Mouse (Mus musculus): ENCODE measurements around the gene Orm3. TPM values are rescaled to one million over a fixed set of nuclear protein-coding genes. Genes with fewer than 3 reads are reported as not detected.

Orm3 gene
- polyA plus RNA-seq, 1 experiment from 2014 or later, result not detected

GRCm38 (mm10) chr4:63397981-63398537 is 42.1 kb downstream of the Orm3 start:
- DNase-seq (no peak), ATAC-seq (no peak)
- Histone ChIP-seq H3K9me3 (ENCODE audit: low read length) (no peaks in the 10 kb centered on the region), H3K9ac (replicated peaks) (no peak overlapping the region), H3K27ac (ENCODE audit: low read depth) (0 out of 2 replicates have a peak overlapping the region, but pooled peaks have one; percentile 92), H3K4me3 (ENCODE audit: low read depth, low read length) (0 out of 2 replicates have a peak overlapping the region, but pooled peaks have one; percentile 15), H3K4me2 (ENCODE audit: low read depth, low read length) (peak overlapping the region; percentile 60; the same call in 1 of the 2 replicates), H3K27me3 (ENCODE audit: insufficient read depth, low read length) (no peaks in the 10 kb centered on the region), H3K4me1 (ENCODE audit: insufficient read depth) (peaks cover 34% of the 10 kb centered on the region), H3K36me3 (replicated peaks; ENCODE audit: insufficient read depth, low read length) (peaks cover 18% of the 10 kb centered on the region)
- WGBS (ENCODE audit: insufficient replicate concordance), result 85% methylated on average over 10 of the region's 10 CpGs
- no peak for TF ChIP-seq CTCF (IDR thresholded peaks at IDR 0.05; ENCODE audit: low read depth)
- no peak for TF ChIP-seq EP300 (IDR thresholded peaks at IDR 0.05; ENCODE audit: low read depth)

GRCm38 (mm10) chr4:63398854-63399609 is 43.1 kb downstream of the Orm3 start:
- peak overlapping the region; percentile 60 for H3K4me2 ChIP-seq (ENCODE audit: low read depth, low read length)
- DNase-seq (peak; percentile 66), ATAC-seq (peak; percentile 47)
- WGBS (ENCODE audit: insufficient replicate concordance), result 36% methylated on average over 11 of the region's 11 CpGs
- no peaks in the 10 kb centered on the region for H3K9me3 ChIP-seq (ENCODE audit: low read length)
- H3K9ac ChIP-seq (replicated peaks), result peak overlapping the region; percentile 48
- peaks cover 43% of the 10 kb centered on the region for H3K4me1 ChIP-seq (ENCODE audit: insufficient read depth)
- H3K36me3 ChIP-seq (replicated peaks; ENCODE audit: insufficient read depth, low read length), result peaks cover 18% of the 10 kb centered on the region
- no peak for TF ChIP-seq EP300 (IDR thresholded peaks at IDR 0.05; ENCODE audit: low read depth)
- TF ChIP-seq CTCF (IDR thresholded peaks at IDR 0.05; ENCODE audit: low read depth), result no peak
- H3K27me3 ChIP-seq (ENCODE audit: insufficient read depth, low read length), result no peaks in the 10 kb centered on the region
- H3K27ac ChIP-seq (ENCODE audit: low read depth), result peak overlapping the region; percentile 92
- H3K4me3 ChIP-seq (ENCODE audit: low read depth, low read length), result peak overlapping the region; percentile 52

GRCm38 (mm10) chr4:63399691-63400270 is 43.8 kb downstream of the Orm3 start:
- H3K27ac ChIP-seq (ENCODE audit: low read depth), result peak overlapping the region; percentile 92
- peaks cover 51% of the 10 kb centered on the region for H3K4me1 ChIP-seq (ENCODE audit: insufficient read depth)

GRCm38 (mm10) chr4:63400541-63401306 is 44.8 kb downstream of the Orm3 start:
- no peaks in the 10 kb centered on the region for H3K27me3 ChIP-seq (ENCODE audit: insufficient read depth, low read length)
- WGBS (ENCODE audit: insufficient replicate concordance), result 46% methylated on average over 17 of the region's 18 CpGs
- H3K36me3 ChIP-seq (replicated peaks; ENCODE audit: insufficient read depth, low read length), result peaks cover 14% of the 10 kb centered on the region
- H3K27ac ChIP-seq (ENCODE audit: low read depth), result peak overlapping the region; percentile 92
- no peaks in the 10 kb centered on the region for H3K9me3 ChIP-seq (ENCODE audit: low read length)
- peak overlapping the region; percentile 60 for H3K4me2 ChIP-seq (ENCODE audit: low read depth, low read length)
- peak overlapping the region; percentile 52 for H3K4me3 ChIP-seq (ENCODE audit: low read depth, low read length)
- H3K4me1 ChIP-seq (ENCODE audit: insufficient read depth), result peaks cover 60% of the 10 kb centered on the region
- DNase-seq, result no peak
- H3K9ac ChIP-seq (replicated peaks), result peak overlapping the region; percentile 26; the same call in 1 of the 2 replicates
- TF ChIP-seq EP300 (IDR thresholded peaks at IDR 0.05; ENCODE audit: low read depth) (no peak), CTCF (IDR thresholded peaks at IDR 0.05; ENCODE audit: low read depth) (no peak)
- ATAC-seq, result 0 out of 2 replicates have a peak, but pooled peaks have one; percentile 4

More at GRCm38 (mm10) chr4:63399691-63400270, 43.8 kb downstream of the Orm3 start:
- Histone ChIP-seq H3K4me3 (ENCODE audit: low read depth, low read length) (peak overlapping the region; percentile 52), H3K4me2 (ENCODE audit: low read depth, low read length) (peak overlapping the region; percentile 60), H3K36me3 (replicated peaks; ENCODE audit: insufficient read depth, low read length) (peaks cover 16% of the 10 kb centered on the region), H3K9ac (replicated peaks) (peak overlapping the region; percentile 48), H3K9me3 (ENCODE audit: low read length) (no peaks in the 10 kb centered on the region), H3K27me3 (ENCODE audit: insufficient read depth, low read length) (no peaks in the 10 kb centered on the region)
- TF ChIP-seq EP300 (IDR thresholded peaks at IDR 0.05; ENCODE audit: low read depth) (no peak), CTCF (IDR thresholded peaks at IDR 0.05; ENCODE audit: low read depth) (no peak)
- ATAC-seq, result no peak
- WGBS (ENCODE audit: insufficient replicate concordance), result 46% methylated on average over 8 of the region's 8 CpGs
- DNase-seq, result no peak

GRCm38 (mm10) chr4:63401620-63402019 is 45.7 kb downstream of the Orm3 start:
- ATAC-seq, result no peak
- Histone ChIP-seq H3K36me3 (replicated peaks; ENCODE audit: insufficient read depth, low read length) (peaks cover 11% of the 10 kb centered on the region), H3K4me1 (ENCODE audit: insufficient read depth) (peaks cover 63% of the 10 kb centered on the region), H3K4me2 (ENCODE audit: low read depth, low read length) (peak overlapping the region; percentile 60), H3K27ac (ENCODE audit: low read depth) (peak overlapping the region; percentile 92), H3K9ac (replicated peaks) (peak overlapping the region; percentile 54), H3K9me3 (ENCODE audit: low read length) (no peaks in the 10 kb centered on the region), H3K4me3 (ENCODE audit: low read depth, low read length) (peak overlapping the region; percentile 52), H3K27me3 (ENCODE audit: insufficient read depth, low read length) (no peaks in the 10 kb centered on the region)
- no peak for TF ChIP-seq EP300 (IDR thresholded peaks at IDR 0.05; ENCODE audit: low read depth)
- no peak for TF ChIP-seq CTCF (IDR thresholded peaks at IDR 0.05; ENCODE audit: low read depth)
- 34% methylated on average over 6 of the region's 6 CpGs for WGBS (ENCODE audit: insufficient replicate concordance)
- DNase-seq, result no peak

Measured in liver, postnatal 0 days (tissue).